Mouse (Mus musculus) embryonic fibroblast, embryonic 13.5 days (primary cell): ENCODE measurements around the gene Trmu.

ENCODE experiments used
- CTCF ChIP-seq: IDR thresholded peaks from 2 replicates; pipeline ENCODE4 v1.5.1; 2011; ENCODE audit warnings: mild to moderate bottlenecking, control low read depth, low read length, moderate library complexity, borderline replicate concordance; ENCODE audit not compliant: insufficient read depth
- POLR2A ChIP-seq: IDR thresholded peaks from 2 replicates; pipeline ENCODE4 v1.6.1; 2011; ENCODE audit warnings: low read depth, mild to moderate bottlenecking, control low read depth, low read length, moderate library complexity

DNA sequence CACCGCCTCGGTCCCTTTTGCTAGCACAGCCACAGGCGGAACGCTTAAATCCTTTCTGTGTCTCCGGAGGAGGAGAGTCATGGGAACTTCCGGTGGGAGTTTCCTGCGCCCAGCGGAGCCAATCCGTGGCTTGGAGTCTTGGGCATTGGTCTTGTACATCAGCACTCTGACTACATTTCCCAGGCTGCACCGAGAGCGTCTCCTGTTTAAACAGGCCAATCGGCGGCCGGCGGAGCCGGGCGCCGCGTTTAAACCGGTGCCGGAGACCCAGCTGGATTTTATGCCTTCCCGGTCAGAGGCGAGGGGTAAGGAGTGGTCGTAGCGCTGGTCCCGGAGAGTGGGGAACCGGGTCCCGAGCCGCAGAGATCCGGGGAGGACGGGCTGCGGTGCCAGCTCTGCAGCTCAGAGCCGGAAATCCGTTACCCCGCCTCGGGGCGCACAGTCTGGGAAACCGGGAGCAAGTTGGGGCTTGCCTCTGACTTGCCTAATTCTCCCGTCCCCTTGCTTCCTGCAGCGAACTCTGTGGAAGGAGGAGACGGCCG lies 19.6 kb upstream of the Trmu start, which contains the start of gene Gtse1:
- TF ChIP-seq CTCF = no peak
- TF ChIP-seq POLR2A = peak; percentile 92
